Mouse (Mus musculus): ENCODE measurements around the gene Pigu.

DNA sequence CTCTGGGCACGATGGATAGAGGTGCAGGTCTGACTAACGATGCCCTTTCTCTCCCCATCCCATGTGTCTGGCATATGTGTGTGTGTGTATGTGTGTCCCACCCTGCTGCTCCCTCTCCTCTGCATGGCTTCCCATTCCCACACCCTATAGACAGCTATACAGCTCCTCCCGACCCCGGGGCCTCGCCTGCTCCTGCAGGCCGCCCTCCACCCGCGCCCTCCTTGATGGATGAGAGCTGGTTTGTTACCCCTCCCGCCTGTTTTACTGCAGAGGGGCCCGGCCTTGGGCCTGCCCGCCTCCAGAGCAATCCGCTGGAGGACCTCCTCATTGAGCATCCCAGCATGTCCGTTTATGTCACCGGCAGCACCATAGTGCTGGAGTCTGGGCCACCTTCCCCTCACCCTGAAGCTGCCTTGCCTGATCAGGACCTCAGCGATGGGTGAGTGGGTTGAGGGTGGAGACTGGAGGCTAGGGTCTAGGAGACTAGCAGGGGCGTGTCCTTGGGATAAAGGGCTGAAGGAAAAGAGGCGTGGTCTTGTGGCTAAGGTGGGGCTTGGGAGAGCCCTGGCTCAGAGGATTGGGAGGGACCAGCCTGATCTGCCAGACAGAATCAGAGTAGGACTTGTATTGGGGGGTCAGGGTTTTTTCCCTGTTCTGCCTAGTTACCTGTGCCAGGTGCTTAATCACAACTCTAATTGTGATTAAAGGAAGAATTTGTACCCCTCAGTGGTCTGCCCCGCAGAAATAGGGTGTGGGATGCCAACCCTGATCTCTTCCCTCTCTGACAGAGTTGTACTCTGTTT lies 28.7 kb upstream of the Pigu start:
- TF ChIP-seq CTCF (conservative IDR thresholded peaks at IDR 0.05; ENCODE audit: insufficient read depth, insufficient read length, low read depth, low read length) (no peak), POLR2A (IDR thresholded peaks at IDR 0.05; ENCODE audit: low read depth, low read length) (no peak)
